Mouse (Mus musculus) kidney, postnatal 10 days (tissue): Measurements from ENCODE around the gene Wipi1.
"Not testable (repeated sequence)": the region's sequence is repeated elsewhere in the genome, so short reads cannot be mapped to it uniquely, and the experiment has no call there.

Source experiments
- DNase-seq: peaks from one replicate; pipeline ENCODE4 v3.0.0; 2021; ENCODE audit warnings: mixed read lengths

The Wipi1 gene

GRCm38 (mm10) chr11:109611303-109612149 is at the start of gene Wipi1:
TSS of gene Wipi1 (minus strand) at chr11:109611967.
- peak; percentile 100 for DNase-seq

GRCm38 (mm10) chr11:109660526-109660925 is 48.8 kb upstream of the Wipi1 start:
- DNase-seq: not testable (repeated sequence)

GRCm38 (mm10) chr11:109656232-109656631 is 44.5 kb upstream of the Wipi1 start:
- DNase-seq: no peak

GRCm38 (mm10) chr11:109654581-109654980 is 42.8 kb upstream of the Wipi1 start:
- DNase-seq: no peak

- no peak for DNase-seq
Measured at GRCm38 (mm10) chr11:109653201-109653600, 41.4 kb upstream of the Wipi1 start.

GRCm38 (mm10) chr11:109652505-109652904 is 40.7 kb upstream of the Wipi1 start:
- no peak for DNase-seq

- DNase-seq: peak; percentile 60
Measured at GRCm38 (mm10) chr11:109651566-109652024, 39.8 kb upstream of the Wipi1 start.

- DNase-seq: peak; percentile 98
Measured at GRCm38 (mm10) chr11:109650788-109651565, 39.2 kb upstream of the Wipi1 start.

- peak; percentile 85 for DNase-seq
Measured at GRCm38 (mm10) chr11:109649975-109650701, 38.4 kb upstream of the Wipi1 start.

GRCm38 (mm10) chr11:109649206-109649605 is 37.4 kb upstream of the Wipi1 start, which contains the start of gene Prkar1a:
TSS of gene Prkar1a (plus strand) at chr11:109649405.
- no peak for DNase-seq

- peak; percentile 75 for DNase-seq
Measured at GRCm38 (mm10) chr11:109648510-109648909, 36.7 kb upstream of the Wipi1 start.

- DNase-seq: peak; percentile 35
Measured at GRCm38 (mm10) chr11:109641498-109642222, 29.9 kb upstream of the Wipi1 start.

- DNase-seq: no peak
Measured at GRCm38 (mm10) chr11:109635871-109636395, 24.2 kb upstream of the Wipi1 start.

- DNase-seq: no peak
Measured at GRCm38 (mm10) chr11:109634928-109635327, 23.2 kb upstream of the Wipi1 start.

- DNase-seq: no peak
Measured at GRCm38 (mm10) chr11:109629021-109629521, 17.3 kb upstream of the Wipi1 start.

GRCm38 (mm10) chr11:109628099-109628498 is 16.3 kb upstream of the Wipi1 start:
- no peak for DNase-seq

- DNase-seq: peak; percentile 37
Measured at GRCm38 (mm10) chr11:109627648-109628047, 15.9 kb upstream of the Wipi1 start.

- DNase-seq: no peak
Measured at GRCm38 (mm10) chr11:109623238-109623637, 11.5 kb upstream of the Wipi1 start.

- DNase-seq: peak; percentile 53
Measured at GRCm38 (mm10) chr11:109622518-109623037, 10.8 kb upstream of the Wipi1 start.

GRCm38 (mm10) chr11:109621183-109621582 is 9.4 kb upstream of the Wipi1 start:
- peak; percentile 81 for DNase-seq

GRCm38 (mm10) chr11:109620356-109620755 is 8.6 kb upstream of the Wipi1 start:
- DNase-seq: no peak
